Mouse (Mus musculus): ENCODE measurements around the gene Eif3b. TPM values are rescaled to one million over a fixed set of nuclear protein-coding genes. Genes with fewer than 3 reads are reported as not detected.
"Not testable (repeated sequence)": the region's sequence is repeated elsewhere in the genome, so short reads cannot be mapped to it uniquely, and the experiment has no call there.

The Eif3b gene
- polyA plus RNA-seq, 1 experiment: 220 TPM

DNA sequence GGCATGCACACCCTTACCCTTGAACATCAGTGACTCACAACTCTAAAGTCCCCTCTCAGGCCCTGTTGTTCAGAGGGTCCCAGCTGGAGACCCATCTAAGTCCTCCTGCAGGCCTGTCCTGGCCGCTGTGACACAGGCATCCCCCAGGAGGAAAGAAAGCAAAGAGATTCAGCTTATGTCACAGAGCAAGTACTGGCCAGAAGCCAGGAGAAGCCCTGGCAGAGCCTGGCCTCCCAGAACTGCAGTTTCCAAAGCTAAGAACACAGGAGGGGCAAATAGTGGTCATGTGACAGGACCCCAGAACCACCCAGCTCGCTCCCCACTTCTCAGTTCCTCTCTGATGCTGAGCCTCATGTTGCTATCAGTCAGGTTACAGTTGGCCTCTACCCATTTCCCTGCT, 36.3 kb downstream of the Eif3b start:
- Histone ChIP-seq H3K36me3 (ENCODE audit: control insufficient read depth, insufficient read depth) (no peaks in the 10 kb centered on the region), H3ac (ENCODE audit: control insufficient read depth, insufficient read length) (no peak overlapping the region), H3K4me3 (no peak overlapping the region), H3K27me3 (ENCODE audit: control insufficient read depth, insufficient read depth, insufficient read length) (no peaks in the 10 kb centered on the region), H3K4me2 (ENCODE audit: low read depth) (no peak overlapping the region), H3K79me2 (ENCODE audit: control insufficient read depth, insufficient read depth) (no peaks in the 10 kb centered on the region)
- TF ChIP-seq CEBPB (IDR thresholded peaks at IDR 0.05; ENCODE audit: insufficient read depth, poor library complexity, severe bottlenecking) (no peak), POLR2AphosphoS2 (IDR thresholded peaks at IDR 0.05; ENCODE audit: insufficient read length, low read depth) (no peak), TCF3 (IDR thresholded peaks at IDR 0.05; ENCODE audit: insufficient read length, low read depth) (no peak), TCF12 (IDR thresholded peaks at IDR 0.05; ENCODE audit: insufficient read depth, poor library complexity, severe bottlenecking) (no peak), POLR2A (IDR thresholded peaks at IDR 0.05; ENCODE audit: insufficient read length, low read depth) (no peak), MAX (IDR thresholded peaks at IDR 0.05; ENCODE audit: low read depth) (no peak), USF1 (IDR thresholded peaks at IDR 0.05; ENCODE audit: low read depth) (no peak), MYOD1 (IDR thresholded peaks at IDR 0.05; ENCODE audit: control insufficient read depth in 1 of 3, insufficient read length in 2 of 3, low read depth in 2 of 3) (no peak), REST (IDR thresholded peaks at IDR 0.05; ENCODE audit: insufficient read depth, insufficient read length) (no peak), MYOG (IDR thresholded peaks at IDR 0.05; ENCODE audit: control insufficient read depth in 1 of 3, insufficient read depth in 1 of 3, insufficient read length in 2 of 3, low read depth in 2 of 3) (no peak), E2F4 (IDR thresholded peaks at IDR 0.05; ENCODE audit: insufficient read depth) (no peak), SRF (IDR thresholded peaks at IDR 0.05; ENCODE audit: control insufficient read depth, insufficient read length, low read depth) (no peak)

DNA sequence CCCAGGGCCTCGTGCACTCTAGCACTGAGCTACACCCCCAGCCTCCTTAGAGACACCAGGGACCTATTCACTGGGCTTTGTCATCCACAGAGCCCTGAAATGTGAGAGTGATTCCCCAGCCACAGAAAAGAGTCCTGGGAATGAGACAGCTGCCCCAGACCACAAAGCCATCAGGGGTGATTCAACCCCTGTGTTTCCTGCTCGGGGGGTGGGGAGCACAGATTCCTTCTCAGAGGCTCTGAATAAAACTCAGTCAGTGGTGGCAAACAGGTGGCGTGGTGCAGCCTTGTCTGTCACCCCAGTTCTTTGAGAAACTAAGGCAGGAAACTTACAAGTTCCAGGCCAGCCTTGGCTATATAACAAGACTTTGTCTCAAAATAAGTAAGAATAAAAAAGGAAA, 42.3 kb downstream of the Eif3b start:
- no peaks in the 10 kb centered on the region for H3K27me3 ChIP-seq (ENCODE audit: control insufficient read depth, insufficient read depth, insufficient read length)
- H3K4me2 ChIP-seq (ENCODE audit: low read depth): no peak overlapping the region
- no peak overlapping the region for H3ac ChIP-seq (ENCODE audit: control insufficient read depth, insufficient read length)
- H3K36me3 ChIP-seq (ENCODE audit: control insufficient read depth, insufficient read depth): no peaks in the 10 kb centered on the region
- no peak overlapping the region for H3K4me3 ChIP-seq
- TF ChIP-seq MYOG (IDR thresholded peaks at IDR 0.05; ENCODE audit: control insufficient read depth in 1 of 3, insufficient read depth in 1 of 3, insufficient read length in 2 of 3, low read depth in 2 of 3): peak in 2 of 3 experiments; percentile 69 to 84
- TF ChIP-seq MYOD1 (IDR thresholded peaks at IDR 0.05; ENCODE audit: control insufficient read depth in 1 of 3, insufficient read length in 2 of 3, low read depth in 2 of 3): peak; percentile 68 to 82 (median 68)
- peak; percentile 48 for TF ChIP-seq TCF12 (IDR thresholded peaks at IDR 0.05; ENCODE audit: insufficient read depth, poor library complexity, severe bottlenecking)
- TF ChIP-seq MAX (IDR thresholded peaks at IDR 0.05; ENCODE audit: low read depth): no peak
- H3K79me2 ChIP-seq (ENCODE audit: control insufficient read depth, insufficient read depth): no peaks in the 10 kb centered on the region

DNA sequence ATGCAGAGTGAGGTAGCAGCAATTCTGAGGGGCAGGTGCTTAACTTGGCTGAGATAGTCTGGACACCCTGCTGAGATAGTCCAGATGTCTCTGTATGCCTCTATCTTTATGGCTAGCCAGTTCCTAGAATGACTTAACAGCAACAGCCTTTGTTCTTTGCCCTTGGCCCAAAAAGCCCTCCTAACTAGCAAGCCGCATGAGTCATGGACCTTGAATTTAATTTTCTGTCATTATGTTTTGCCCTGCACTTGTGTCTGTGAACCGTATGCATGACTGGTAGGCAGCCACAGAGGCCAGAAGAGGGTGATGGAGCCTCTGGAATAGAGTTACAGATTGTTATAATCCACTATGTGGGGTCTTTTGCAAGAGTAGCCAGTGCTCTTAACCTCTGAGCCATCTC, 44.0 kb downstream of the Eif3b start:
- H3ac ChIP-seq (ENCODE audit: control insufficient read depth, insufficient read length); H3K4me2 ChIP-seq (ENCODE audit: low read depth); H3K4me3 ChIP-seq; H3K79me2 ChIP-seq (ENCODE audit: control insufficient read depth, insufficient read depth); H3K27me3 ChIP-seq (ENCODE audit: control insufficient read depth, insufficient read depth, insufficient read length); H3K36me3 ChIP-seq (ENCODE audit: control insufficient read depth, insufficient read depth): not testable (repeated sequence)

DNA sequence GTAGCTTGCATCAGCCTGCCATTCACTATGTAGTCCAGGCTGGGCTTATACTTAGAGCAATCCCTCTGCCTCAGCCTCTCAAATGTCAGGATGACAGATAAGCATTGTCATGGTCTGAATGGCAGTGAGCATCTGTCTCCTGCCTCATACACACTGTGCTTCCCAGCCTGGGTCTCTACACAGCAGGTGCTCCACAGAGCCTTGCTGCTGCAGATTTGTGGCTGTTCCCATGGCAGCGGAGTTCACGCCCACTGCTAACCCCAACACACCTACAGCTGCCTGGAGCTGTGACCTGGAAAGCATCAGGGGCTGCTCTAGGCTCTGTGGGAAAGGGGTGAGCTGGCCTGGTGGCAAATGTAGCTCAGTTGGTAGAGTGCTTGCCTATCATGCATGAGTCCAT, 45.8 kb downstream of the Eif3b start:
- H3ac ChIP-seq (ENCODE audit: control insufficient read depth, insufficient read length): no peak overlapping the region
- H3K4me3 ChIP-seq: no peak overlapping the region
- TF ChIP-seq TCF3 (IDR thresholded peaks at IDR 0.05; ENCODE audit: insufficient read length, low read depth) (no peak), CEBPB (IDR thresholded peaks at IDR 0.05; ENCODE audit: insufficient read depth, poor library complexity, severe bottlenecking) (no peak), POLR2AphosphoS2 (IDR thresholded peaks at IDR 0.05; ENCODE audit: insufficient read length, low read depth) (no peak), TCF12 (IDR thresholded peaks at IDR 0.05; ENCODE audit: insufficient read depth, poor library complexity, severe bottlenecking) (no peak), MYOD1 (IDR thresholded peaks at IDR 0.05; ENCODE audit: control insufficient read depth in 1 of 3, insufficient read length in 2 of 3, low read depth in 2 of 3) (peak in 2 of 3 experiments; percentile 72 to 86), POLR2A (IDR thresholded peaks at IDR 0.05; ENCODE audit: insufficient read length, low read depth) (no peak), MYOG (IDR thresholded peaks at IDR 0.05; ENCODE audit: control insufficient read depth in 1 of 3, insufficient read depth in 1 of 3, insufficient read length in 2 of 3, low read depth in 2 of 3) (peak in 2 of 3 experiments; percentile 37 to 85), USF1 (IDR thresholded peaks at IDR 0.05; ENCODE audit: low read depth) (no peak), REST (IDR thresholded peaks at IDR 0.05; ENCODE audit: insufficient read depth, insufficient read length) (no peak), E2F4 (IDR thresholded peaks at IDR 0.05; ENCODE audit: insufficient read depth) (no peak), SRF (IDR thresholded peaks at IDR 0.05; ENCODE audit: control insufficient read depth, insufficient read length, low read depth) (no peak)
- H3K79me2 ChIP-seq (ENCODE audit: control insufficient read depth, insufficient read depth): no peaks in the 10 kb centered on the region
- H3K36me3 ChIP-seq (ENCODE audit: control insufficient read depth, insufficient read depth): no peaks in the 10 kb centered on the region
- H3K27me3 ChIP-seq (ENCODE audit: control insufficient read depth, insufficient read depth, insufficient read length): no peaks in the 10 kb centered on the region
- H3K4me2 ChIP-seq (ENCODE audit: low read depth): no peak overlapping the region

DNA sequence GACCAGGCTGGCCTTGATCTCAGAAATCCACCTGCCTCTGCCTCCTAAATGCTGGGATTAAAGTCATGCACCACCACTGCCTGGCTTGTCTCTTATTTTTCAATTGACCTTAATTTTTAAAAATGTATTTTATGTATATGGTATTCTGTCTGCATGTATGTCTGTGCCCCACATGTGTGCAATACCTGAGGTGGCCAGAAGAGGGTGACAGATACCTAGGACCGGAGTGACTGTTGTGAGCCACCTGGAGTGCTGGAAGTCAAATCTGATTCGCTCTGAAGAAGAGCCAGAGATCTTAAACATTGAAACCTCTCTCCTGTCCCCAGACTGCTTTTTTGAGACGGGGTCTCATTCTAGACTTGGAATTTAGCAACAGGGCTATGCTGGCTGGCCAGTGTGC, 53.2 kb downstream of the Eif3b start:
- H3K27me3 ChIP-seq (ENCODE audit: control insufficient read depth, insufficient read depth, insufficient read length): no peaks in the 10 kb centered on the region
- no peak for TF ChIP-seq E2F4 (IDR thresholded peaks at IDR 0.05; ENCODE audit: insufficient read depth)
- no peak for TF ChIP-seq MAX (IDR thresholded peaks at IDR 0.05; ENCODE audit: low read depth)
- no peak for TF ChIP-seq MYOG (IDR thresholded peaks at IDR 0.05; ENCODE audit: control insufficient read depth in 1 of 3, insufficient read depth in 1 of 3, insufficient read length in 2 of 3, low read depth in 2 of 3)
- TF ChIP-seq MYOD1 (IDR thresholded peaks at IDR 0.05; ENCODE audit: control insufficient read depth in 1 of 3, insufficient read length in 2 of 3, low read depth in 2 of 3): no peak
- TF ChIP-seq USF1 (IDR thresholded peaks at IDR 0.05; ENCODE audit: low read depth): no peak
- H3K4me2 ChIP-seq (ENCODE audit: low read depth): no peak overlapping the region
- no peak overlapping the region for H3K4me3 ChIP-seq
- no peaks in the 10 kb centered on the region for H3K79me2 ChIP-seq (ENCODE audit: control insufficient read depth, insufficient read depth)
- H3K36me3 ChIP-seq (ENCODE audit: control insufficient read depth, insufficient read depth): no peaks in the 10 kb centered on the region
- H3ac ChIP-seq (ENCODE audit: control insufficient read depth, insufficient read length): no peak overlapping the region

Data from myocyte (in vitro differentiated cells).